Mouse (Mus musculus) megakaryocyte, adult 5-6 weeks (primary cell): ENCODE results near the gene Rin3. TPM values are rescaled to one million over a fixed set of nuclear protein-coding genes. Genes with fewer than 3 reads are reported as not detected.

Source experiments
- ATAC-seq: 2 replicates; pipeline ENCODE4 v1.8.0; 2016; ENCODE audit warnings: mild to moderate bottlenecking, inconsistent platforms; ENCODE audit not compliant: poor library complexity, severe bottlenecking
- total RNA-seq, 2 experiments: library from RNA; stranded (forward) in 1 of 2; stranded (reverse) in 1 of 2; fragments of 153-499, 151-499 nt in 1 of 2; fragments of 221-1000, 200-1000 nt in 1 of 2; gene quantifications; 2 replicates each; pipeline versions ENCODE4 v1.2.3 to v1.2.4; 2015 to 2017

Gene Rin3
- total RNA-seq, 2 experiments from 2014 or later = 121 to 188 TPM

DNA sequence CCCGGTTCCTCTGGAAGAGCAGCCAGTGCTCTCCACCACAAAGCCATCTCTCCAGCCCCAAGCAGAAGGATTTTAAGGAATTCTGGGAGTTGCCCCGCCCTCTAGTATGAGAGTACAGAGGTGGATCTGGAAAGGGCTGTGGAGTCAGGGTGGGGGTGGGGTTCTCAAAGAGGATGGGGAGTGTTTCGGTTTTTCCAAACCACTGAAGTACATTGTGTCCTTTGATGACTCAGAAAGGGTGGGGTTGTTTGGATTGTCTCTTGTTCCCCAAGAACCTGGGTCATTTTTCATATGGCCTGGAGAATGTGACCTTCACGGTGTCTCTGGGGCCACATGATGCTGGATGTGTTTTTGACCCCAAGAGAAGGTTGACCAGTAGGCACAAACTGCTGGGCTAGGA, 45.2 kb downstream of the Rin3 start:
- no peak for ATAC-seq

GRCm38 (mm10) chr12:102330188-102330587, 47.3 kb downstream of the Rin3 start:
- peak; percentile 12; the same call in 1 of the 2 replicates for ATAC-seq

DNA sequence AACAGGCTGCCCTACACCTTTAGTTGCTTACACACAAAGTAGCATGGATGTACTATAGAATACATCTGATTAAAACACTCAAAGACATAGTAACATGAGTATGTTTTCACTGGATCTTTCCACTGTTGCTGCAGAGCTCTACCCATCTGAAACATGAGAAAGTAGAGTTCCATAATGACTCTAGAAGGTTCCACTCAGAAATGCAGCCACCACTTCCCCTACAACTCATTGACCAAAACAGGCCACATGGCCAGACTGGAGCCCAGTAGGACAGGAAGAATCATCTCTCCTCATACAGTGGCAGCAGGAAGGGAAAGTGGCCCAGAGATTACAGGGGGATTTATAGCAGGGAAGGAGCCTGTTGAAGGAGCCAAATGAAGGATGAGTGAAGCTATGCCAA, 47.9 kb downstream of the Rin3 start:
- ATAC-seq = no peak

- ATAC-seq = peak; percentile 81
Measured at GRCm38 (mm10) chr12:102333101-102333500, 50.3 kb downstream of the Rin3 start.

DNA sequence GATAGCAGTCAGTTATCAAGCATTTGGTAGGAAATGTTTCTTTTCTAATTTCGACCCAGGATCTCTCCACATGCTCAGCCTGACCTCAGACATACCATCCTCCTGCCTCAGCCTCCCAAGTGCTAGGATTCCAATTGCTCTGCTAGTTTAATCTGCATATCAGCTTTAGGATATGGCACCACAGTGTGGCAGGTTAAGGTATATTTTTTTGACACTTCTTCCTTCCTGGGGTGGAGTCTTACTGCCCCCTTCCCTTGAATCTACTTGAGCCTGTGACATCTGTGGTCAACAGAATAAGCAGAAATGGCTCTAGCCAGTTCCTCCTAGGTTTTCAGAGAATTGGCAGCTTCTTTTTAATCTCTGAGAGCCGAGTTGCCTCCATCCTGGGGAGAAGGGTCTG, 56.2 kb downstream of the Rin3 start:
- ATAC-seq = peak; percentile 68

GRCm38 (mm10) chr12:102340471-102340870, 57.6 kb downstream of the Rin3 start:
- ATAC-seq = peak; percentile 70

GRCm38 (mm10) chr12:102342147-102342546, 59.3 kb downstream of the Rin3 start:
- ATAC-seq = no peak

DNA sequence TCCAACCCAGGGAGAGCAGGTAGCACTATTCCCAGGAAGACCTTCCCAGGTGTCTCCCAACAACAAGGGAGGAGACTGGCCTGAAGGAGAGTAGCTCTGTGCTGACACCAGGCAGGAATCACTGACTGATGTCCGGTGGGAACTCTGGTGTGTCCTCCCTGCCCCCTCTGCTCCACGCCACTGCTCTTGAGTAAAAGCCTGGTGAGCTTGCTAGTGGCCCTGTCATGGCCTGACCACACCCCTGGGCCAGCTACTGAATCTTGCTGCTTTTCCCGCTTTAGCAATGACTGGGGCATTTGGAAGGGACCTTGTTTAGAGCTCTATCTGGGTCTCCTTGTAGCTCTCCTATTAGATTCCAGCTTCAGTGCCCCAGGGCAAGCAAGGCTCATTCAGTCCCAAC, 59.8 kb downstream of the Rin3 start:
- ATAC-seq = no peak

GRCm38 (mm10) chr12:102345031-102345815, 62.4 kb downstream of the Rin3 start:
- ATAC-seq = no peak

GRCm38 (mm10) chr12:102346507-102346906, 63.7 kb downstream of the Rin3 start:
- ATAC-seq = peak; percentile 32

GRCm38 (mm10) chr12:102348447-102348846, 65.6 kb downstream of the Rin3 start:
- peak; percentile 51 for ATAC-seq

DNA sequence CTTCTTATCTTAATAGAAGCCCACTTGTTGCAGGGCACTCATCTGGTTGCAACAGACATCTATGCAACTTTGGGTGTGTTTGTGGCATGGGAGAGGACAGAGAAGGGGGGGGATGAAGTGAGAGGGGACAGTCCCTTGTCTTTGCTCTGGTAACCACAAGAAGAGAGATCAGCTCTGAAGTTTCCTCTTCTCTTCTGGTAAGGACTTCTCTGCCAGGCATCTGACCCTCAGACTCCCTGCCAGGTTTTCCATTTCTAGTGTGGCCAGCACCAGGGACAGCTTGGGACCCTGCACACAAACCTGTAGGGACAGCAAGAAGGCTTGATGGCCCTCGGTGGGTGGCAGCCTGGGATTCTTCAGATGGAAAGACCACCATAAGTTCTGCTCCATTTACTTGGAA, 68.1 kb downstream of the Rin3 start:
- peak; percentile 40 for ATAC-seq

- ATAC-seq = peak; percentile 70
Measured at GRCm38 (mm10) chr12:102354126-102354984, 71.5 kb downstream of the Rin3 start.

- ATAC-seq = 0 out of 2 replicates have a peak, but pooled peaks have one; percentile 2
Measured at GRCm38 (mm10) chr12:102355784-102356183, 72.9 kb downstream of the Rin3 start.

DNA sequence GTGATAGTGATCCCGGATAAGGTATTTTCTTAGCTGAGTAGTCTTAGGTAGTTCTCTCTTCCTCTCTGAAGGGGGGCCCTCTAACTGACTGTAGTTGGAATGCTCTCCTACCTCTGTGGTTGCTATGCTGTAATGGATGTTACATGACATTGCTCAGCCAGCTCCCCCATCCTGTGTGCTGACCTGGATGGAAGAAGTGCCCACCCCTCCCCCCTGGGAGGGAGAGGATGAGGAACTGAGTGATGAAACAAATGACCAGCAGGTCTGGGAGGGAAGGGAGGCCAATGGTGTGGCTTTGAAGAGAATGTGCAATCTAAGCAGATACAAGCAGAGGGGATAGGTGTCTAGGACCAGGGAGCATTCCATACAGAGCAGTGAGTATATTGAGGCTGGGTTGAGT, 73.9 kb downstream of the Rin3 start:
- peak; percentile 60 for ATAC-seq

GRCm38 (mm10) chr12:102359390-102359789, 76.5 kb downstream of the Rin3 start:
- no peak for ATAC-seq

DNA sequence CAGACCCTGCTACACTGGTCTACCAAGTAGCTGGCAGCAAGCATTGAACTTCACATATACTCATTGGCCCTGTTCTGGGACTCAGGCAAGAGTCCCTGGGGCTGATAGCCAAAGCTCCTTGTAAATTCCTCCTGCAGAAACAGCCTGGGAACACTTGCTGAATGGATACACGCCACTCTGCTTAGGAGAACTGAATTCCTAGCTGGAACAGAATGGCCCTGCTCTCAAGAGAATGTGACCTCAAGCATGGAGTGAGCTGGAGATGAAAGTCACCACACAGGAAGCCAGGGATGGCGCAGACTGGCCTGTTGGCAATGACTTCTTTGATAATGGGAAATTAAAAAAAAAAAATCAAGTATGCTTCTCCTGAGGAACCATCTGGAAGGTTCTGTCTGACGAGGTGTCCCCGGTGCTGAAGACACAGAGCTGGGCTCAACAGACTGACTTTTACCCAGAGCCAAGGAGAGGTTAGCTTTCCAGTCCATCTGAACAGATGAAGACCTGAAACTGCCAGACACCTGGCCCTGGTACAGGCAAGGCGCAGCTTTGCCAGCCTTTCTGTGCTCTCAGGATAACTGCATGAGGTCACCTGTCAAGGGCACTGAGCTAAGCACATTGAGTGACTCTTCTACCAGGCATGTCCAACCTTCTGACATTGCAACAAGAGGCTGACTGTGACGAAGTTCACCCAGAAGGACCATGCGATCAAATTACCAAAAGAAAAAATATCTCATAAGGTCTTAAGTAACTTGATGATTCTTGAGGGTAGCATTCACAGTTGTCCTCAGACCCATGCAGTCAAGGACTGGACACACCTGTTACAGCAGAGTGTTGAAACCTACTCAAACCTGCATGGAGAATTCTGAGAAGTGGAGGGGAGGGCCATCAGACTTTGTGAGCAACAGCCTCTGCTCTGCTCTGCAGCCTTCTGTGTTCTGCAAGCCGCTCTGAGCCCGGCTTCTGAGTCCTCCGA, 78.6 kb downstream of the Rin3 start:
- ATAC-seq = no peak

DNA sequence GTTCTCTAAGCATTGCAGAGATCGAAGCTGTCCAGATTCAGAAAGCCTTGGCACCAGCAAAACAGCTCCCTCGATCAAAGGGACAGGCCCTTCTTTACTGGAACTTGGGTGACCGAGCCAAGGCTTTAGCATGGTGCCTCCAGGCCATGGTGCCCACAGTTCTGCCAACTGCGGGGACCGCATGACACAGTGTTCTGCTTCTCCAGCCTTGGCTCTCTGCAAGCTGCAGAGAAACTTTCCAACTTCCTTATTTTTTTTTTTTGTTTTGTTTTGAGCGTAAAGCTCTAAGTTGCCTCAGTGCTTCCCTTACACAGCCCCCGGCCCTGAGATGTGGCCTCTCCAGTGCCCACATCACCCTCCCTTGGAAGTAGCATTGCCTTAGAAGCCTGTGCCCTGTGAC, 82.2 kb downstream of the Rin3 start:
- ATAC-seq = peak; percentile 50

- ATAC-seq = no peak
Measured at GRCm38 (mm10) chr12:102366126-102366816, 83.4 kb downstream of the Rin3 start.

DNA sequence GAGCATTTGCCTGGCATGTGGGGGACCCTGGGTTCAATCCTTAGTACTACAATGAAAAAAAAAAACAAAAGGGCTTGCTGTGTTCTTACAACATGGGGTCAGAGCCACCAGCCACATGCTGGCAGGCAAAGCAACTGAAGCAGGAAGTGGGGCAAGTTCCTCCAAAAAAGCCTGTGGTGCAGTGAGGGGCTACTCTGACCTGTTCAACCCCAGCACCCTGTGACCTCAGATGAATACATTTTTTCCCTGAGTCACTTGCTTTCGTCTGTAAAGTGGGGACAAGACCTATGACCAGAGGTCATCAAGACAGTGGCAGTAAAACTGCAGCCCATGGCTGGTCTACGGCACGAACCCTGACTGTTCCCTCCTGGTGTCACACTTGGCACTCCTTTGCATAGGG, 84.2 kb downstream of the Rin3 start:
- peak; percentile 65 for ATAC-seq
